12 mouse cellular contexts compared by ENCODE assay signal in genomic region chr17:46885910-46886643, GRCm38 (mm10). TPM values are rescaled to one million over a fixed set of nuclear protein-coding genes. Genes with fewer than 3 reads are reported as not detected.
A peak's percentile ranks its signal among the peaks of the same experiment; 100 is the strongest.
DNase-seq lines count a peak whose midpoint lies in the region; ATAC-seq and TF ChIP-seq lines count a peak whose summit lies in the region.
"Had no signal": no experiment of that assay in that cellular context is flagged by ENCODE, and none has a peak within 500 bp of the region (broad histone marks: within the 10 kb centered on the region; RNA-seq: fewer than 3 reads in every experiment).

No protein-coding gene starts in this region.

- no peaks in the 10 kb centered on the region for H3K9me3 ChIP-seq in kidney, embryonic 14.5 days (ENCODE audit: control insufficient read depth, low read length)
- no peaks in the 10 kb centered on the region for H3K9me3 ChIP-seq in kidney, embryonic 15.5 days (replicated peaks)
- no peaks in the 10 kb centered on the region for H3K9me3 ChIP-seq in intestine, embryonic 15.5 days

- H3K4me3 ChIP-seq in cerebellum, adult 2 months (replicated peaks; ENCODE audit: insufficient read depth, low read depth, low read length): no peak overlapping the region
- no peak overlapping the region for H3K4me3 ChIP-seq in kidney, embryonic 14.5 days (ENCODE audit: low read length)
- H3K4me3 ChIP-seq in kidney, embryonic 15.5 days (replicated peaks): no peak overlapping the region
- no peak overlapping the region for H3K4me3 ChIP-seq in intestine, embryonic 15.5 days (replicated peaks)

- no peaks in the 10 kb centered on the region for H3K27me3 ChIP-seq in cerebellum, adult 2 months (ENCODE audit: control insufficient read depth, insufficient read depth, low read length)
- no peaks in the 10 kb centered on the region for H3K27me3 ChIP-seq in kidney, embryonic 14.5 days (ENCODE audit: control insufficient read depth, insufficient read depth, low read length)
- H3K27me3 ChIP-seq in kidney, embryonic 15.5 days: no peaks in the 10 kb centered on the region
- H3K27me3 ChIP-seq in intestine, embryonic 15.5 days (replicated peaks): no peaks in the 10 kb centered on the region

- H3K4me2 ChIP-seq in kidney, embryonic 14.5 days (replicated peaks; ENCODE audit: low read depth, low read length): no peak overlapping the region
- no peak overlapping the region for H3K4me2 ChIP-seq in kidney, embryonic 15.5 days
- H3K4me2 ChIP-seq in intestine, embryonic 15.5 days (replicated peaks): peak overlapping the region; percentile 7; the same call in 1 of the 2 replicates

- TF ChIP-seq CTCF in cerebellum, adult 2 months (IDR thresholded peaks at IDR 0.05; ENCODE audit: borderline replicate concordance, insufficient read depth, low read depth, low read length): no peak

- 42% methylated on average over 17 of the region's 17 CpGs for WGBS in cerebellum, adult 2 months
- 56% methylated on average over 17 of the region's 17 CpGs for WGBS in kidney, embryonic 14.5 days
- 55% methylated on average over 17 of the region's 17 CpGs for WGBS in kidney, embryonic 15.5 days
- 30% methylated on average over 17 of the region's 17 CpGs for WGBS in intestine, embryonic 15.5 days

- peak; percentile 36 for DNase-seq in cerebellum, adult 2 months
- DNase-seq in cerebellum, adult 8-10 months: no peak
- DNase-seq in layer of hippocampus, postnatal 10 days (ENCODE audit: low spot score in 2 of 2): no peak

- ATAC-seq in kidney, embryonic 14.5 days (ENCODE audit: low FRiP score, low TSS enrichment): no peak
- no peak for ATAC-seq in kidney, embryonic 15.5 days (replicated peaks; ENCODE audit: low FRiP score)
- ATAC-seq in intestine, embryonic 15.5 days: no peak
- peak; percentile 41 for ATAC-seq in megakaryocyte-erythroid progenitor cell, adult 5-6 weeks (replicated peaks; ENCODE audit: low FRiP score, low TSS enrichment, poor library complexity, severe bottlenecking)
- no peak for ATAC-seq in frontal cortex, adult (ENCODE audit: low TSS enrichment)

- no peak overlapping the region for H3K27ac ChIP-seq in cerebellum, adult 2 months (ENCODE audit: insufficient read depth, low read length)
- no peak overlapping the region for H3K27ac ChIP-seq in kidney, embryonic 14.5 days (ENCODE audit: low read depth, low read length)
- H3K27ac ChIP-seq in kidney, embryonic 15.5 days: no peak overlapping the region
- H3K27ac ChIP-seq in intestine, embryonic 15.5 days: no peak overlapping the region
- H3K27ac ChIP-seq: kidney, postnatal 0 days had no signal

- H3K36me3 ChIP-seq in kidney, embryonic 14.5 days (ENCODE audit: control insufficient read depth, insufficient read depth, low read length): no peaks in the 10 kb centered on the region
- H3K36me3 ChIP-seq in kidney, embryonic 15.5 days: no peaks in the 10 kb centered on the region
- H3K36me3 ChIP-seq in intestine, embryonic 15.5 days: no peaks in the 10 kb centered on the region

- H3K9ac ChIP-seq in kidney, embryonic 14.5 days (ENCODE audit: low read depth, low read length): 0 out of 2 replicates have a peak overlapping the region, but pooled peaks have one; percentile 2
- no peak overlapping the region for H3K9ac ChIP-seq in kidney, embryonic 15.5 days
- no peak overlapping the region for H3K9ac ChIP-seq in intestine, embryonic 15.5 days

- H3K4me1 ChIP-seq in cerebellum, adult 2 months (ENCODE audit: control insufficient read depth, insufficient read depth, low read length): peaks cover 26% of the 10 kb centered on the region
- H3K4me1 ChIP-seq in kidney, embryonic 14.5 days (ENCODE audit: control insufficient read depth, insufficient read depth, low read length): peaks cover 9% of the 10 kb centered on the region; the same call in 1 of the 2 replicates
- H3K4me1 ChIP-seq in kidney, embryonic 15.5 days: peaks cover 41% of the 10 kb centered on the region
- peaks cover 12% of the 10 kb centered on the region for H3K4me1 ChIP-seq in intestine, embryonic 15.5 days (replicated peaks)

- TF ChIP-seq POLR2A in cerebellum, adult 2 months (IDR thresholded peaks at IDR 0.05; ENCODE audit: borderline replicate concordance, insufficient read depth, low read length): no peak

RNA-seq across cellular contexts. Expression of gene Tbcc, which starts 4.4 kb away (rescaled TPM):
- polyA plus RNA-seq in cerebellum, adult 2 months (2012; rRNA removed): 24.9 and 25.3 TPM in 2 replicates
- polyA plus RNA-seq in kidney, embryonic 14.5 days (2014; fragmentation: Nextera tagmentation; extraction: Ambion mirVana): 71.0 and 82.1 TPM in 2 replicates
- polyA plus RNA-seq in kidney, embryonic 15.5 days (2015; fragmentation: Nextera tagmentation; extraction: Ambion mirVana): 59.3 and 59.7 TPM in 2 replicates
- 48.2 and 48.6 TPM in 2 replicates for polyA plus RNA-seq in intestine, embryonic 15.5 days (2015; fragmentation: Nextera tagmentation; extraction: Ambion mirVana)
- total RNA-seq in megakaryocyte-erythroid progenitor cell, adult 5-6 weeks (2014; fragmentation: Nextera tagmentation): 19.3 and 20.4 TPM in 2 replicates
- 10.9 and 13.3 TPM in 2 replicates for total RNA-seq in megakaryocyte-erythroid progenitor cell, adult 5-6 weeks (2017)
- 10 to 100 TPM; 39.0 to 47.5 TPM for total RNA-seq in layer of hippocampus, postnatal 10 days (2021)

RNA-seq across cellular contexts. Expression of gene Prph2, which starts 24.2 kb away (rescaled TPM):
- polyA plus RNA-seq in cerebellum, adult 2 months (2012; rRNA removed): not detected in 2 replicates
- polyA plus RNA-seq in kidney, embryonic 14.5 days (2014; fragmentation: Nextera tagmentation; extraction: Ambion mirVana): 0.18 and 0.26 TPM in 2 replicates
- 0.08 TPM in 1 of 2 replicates, not detected in the other for polyA plus RNA-seq in kidney, embryonic 15.5 days (2015; fragmentation: Nextera tagmentation; extraction: Ambion mirVana)
- not detected in 2 replicates for polyA plus RNA-seq in intestine, embryonic 15.5 days (2015; fragmentation: Nextera tagmentation; extraction: Ambion mirVana)
- total RNA-seq in megakaryocyte-erythroid progenitor cell, adult 5-6 weeks (2014; fragmentation: Nextera tagmentation): not detected in 2 replicates
- not detected in 2 replicates for total RNA-seq in megakaryocyte-erythroid progenitor cell, adult 5-6 weeks (2017)
- under 1 TPM in 1 of 2 experiments, not detected in 1; 0.14 TPM for total RNA-seq in layer of hippocampus, postnatal 10 days (2021)
- total RNA-seq: common myeloid progenitor, adult 5-6 weeks; gastrocnemius, adult 8-10 months had no signal
- polyA plus RNA-seq: limb, embryonic 14.5 days had no signal

RNA-seq across cellular contexts. Expression of gene Bicral, which starts 27.8 kb away (rescaled TPM):
- 35.9 and 36.8 TPM in 2 replicates for polyA plus RNA-seq in cerebellum, adult 2 months (2012; rRNA removed)
- 2.6 and 5.2 TPM in 2 replicates for polyA plus RNA-seq in kidney, embryonic 14.5 days (2014; fragmentation: Nextera tagmentation; extraction: Ambion mirVana)
- 4.2 and 4.9 TPM in 2 replicates for polyA plus RNA-seq in kidney, embryonic 15.5 days (2015; fragmentation: Nextera tagmentation; extraction: Ambion mirVana)
- polyA plus RNA-seq in intestine, embryonic 15.5 days (2015; fragmentation: Nextera tagmentation; extraction: Ambion mirVana): 3.5 and 4.6 TPM in 2 replicates
- total RNA-seq in megakaryocyte-erythroid progenitor cell, adult 5-6 weeks (2014; fragmentation: Nextera tagmentation): 24.6 and 28.7 TPM in 2 replicates
- 10.4 and 16.5 TPM in 2 replicates for total RNA-seq in megakaryocyte-erythroid progenitor cell, adult 5-6 weeks (2017)
- 10 to 100 TPM; 29.7 to 32.8 TPM for total RNA-seq in layer of hippocampus, postnatal 10 days (2021)

Comparison
In these comparisons a context has a peak if more than half of its experiments do, and no peak if none do; other contexts are left out.
1. DNase-seq: peak in cerebellum, adult 2 months (2 of 2); none in cerebellum, adult 8-10 months (single experiment) and layer of hippocampus, postnatal 10 days (0 of 2).